Mouse (Mus musculus) MEL (cell line): Measurements from ENCODE around the gene Zfp712. TPM values are rescaled to one million over a fixed set of nuclear protein-coding genes. Genes with fewer than 3 reads are reported as not detected.

Experiments used
- DNase-seq: peaks from one replicate; pipeline ENCODE4 v3.0.0; 2011; ENCODE audit warnings: low read depth, low spot score
- H3K27ac ChIP-seq: 2 replicates; pipeline ENCODE4 v1.5.1; 2012; ENCODE audit warnings: low read depth, mild to moderate bottlenecking, control low read depth, low read length, moderate library complexity; ENCODE audit not compliant: control insufficient read depth
- H3K27me3 ChIP-seq, 2 experiments: fragments of 150-350 bp in 1 of 2; sonication (generic) in 1 of 2; 2 replicates each; pipeline ENCODE4 v1.6.1; 2012; ENCODE audit warnings: low read length in 2 of 2, mild to moderate bottlenecking in 2 of 2, improper control_type of control experiment in 1 of 2, moderate library complexity in 1 of 2; ENCODE audit not compliant: insufficient read depth in 2 of 2, control insufficient read depth in 1 of 2
- H3K36me3 ChIP-seq, 2 experiments: 2 replicates each; pipeline ENCODE4 v1.6.1; 2012 to 2014; ENCODE audit warnings: low read length in 2 of 2, improper control_type of control experiment in 1 of 2, inconsistent platforms in 1 of 2, mild to moderate bottlenecking in 1 of 2; ENCODE audit not compliant: insufficient read depth in 2 of 2, control insufficient read depth in 1 of 2
- H3K4me1 ChIP-seq, 2 experiments: fragments of 150-350 bp in 1 of 2; sonication (generic) in 1 of 2; 2 replicates each; pipeline ENCODE4 v1.6.1; 2012; ENCODE audit warnings: low read length in 2 of 2, improper control_type of control experiment in 1 of 2, mild to moderate bottlenecking in 1 of 2; ENCODE audit not compliant: insufficient read depth in 2 of 2, control insufficient read depth in 1 of 2
- H3K4me3 ChIP-seq, 2 experiments: fragments of 150-350 bp in 1 of 2; sonication (generic) in 1 of 2; 2 replicates each; pipeline ENCODE4 v1.5.1; 2012; ENCODE audit warnings: low read depth in 2 of 2, low read length in 2 of 2, mild to moderate bottlenecking in 2 of 2, moderate library complexity in 2 of 2, control low read depth in 1 of 2, improper control_type of control experiment in 1 of 2; ENCODE audit not compliant: control insufficient read depth in 1 of 2, insufficient read depth in 1 of 2
- H3K79me2 ChIP-seq: 2 replicates; pipeline ENCODE4 v1.6.1; 2012; ENCODE audit warnings: mild to moderate bottlenecking, low read length, moderate library complexity; ENCODE audit not compliant: control insufficient read depth, poor library complexity, insufficient read depth
- H3K9ac ChIP-seq: 2 replicates; pipeline ENCODE4 v1.6.1; 2012; ENCODE audit warnings: low read depth, mild to moderate bottlenecking, control low read depth, low read length, moderate library complexity; ENCODE audit not compliant: control insufficient read depth, poor library complexity, severe bottlenecking
- H3K9me3 ChIP-seq: fragments of 150-350 bp; sonication (generic); replicated peaks from 2 replicates; pipeline ENCODE4 v1.6.1; 2012; ENCODE audit warnings: mild to moderate bottlenecking, low read length, improper control_type of control experiment, moderate library complexity; ENCODE audit not compliant: insufficient read depth
- E2F4 ChIP-seq: IDR thresholded peaks from 2 replicates; pipeline ENCODE4 v1.6.1; 2011; ENCODE audit warnings: low read depth, low read length, improper control_type of control experiment, borderline replicate concordance
- ELF1 ChIP-seq: IDR thresholded peaks from 2 replicates; pipeline ENCODE4 v1.6.1; 2014; ENCODE audit warnings: low read depth, mild to moderate bottlenecking, inconsistent platforms, low read length, improper control_type of control experiment, moderate library complexity
- GABPA ChIP-seq: IDR thresholded peaks from 2 replicates; pipeline ENCODE4 v1.6.1; 2012; ENCODE audit warnings: low read depth, mild to moderate bottlenecking, inconsistent platforms, low read length, improper control_type of control experiment, moderate library complexity
- HCFC1 ChIP-seq: IDR thresholded peaks from 2 replicates; pipeline ENCODE4 v1.6.1; 2012; ENCODE audit warnings: low read depth, mild to moderate bottlenecking, inconsistent platforms, low read length, improper control_type of control experiment, moderate library complexity
- KAT2A ChIP-seq: conservative IDR thresholded peaks from 2 replicates; pipeline ENCODE4 v1.6.1; 2012; ENCODE audit warnings: low read depth, low read length, improper control_type of control experiment, inconsistent platforms
- MXI1 ChIP-seq: IDR thresholded peaks from 2 replicates; pipeline ENCODE4 v1.6.1; 2011; ENCODE audit warnings: mild to moderate bottlenecking, low read depth, low read length, improper control_type of control experiment
- NELFE ChIP-seq: IDR thresholded peaks from 2 replicates; pipeline ENCODE4 v1.6.1; 2011; ENCODE audit warnings: low read depth, low read length, improper control_type of control experiment
- POLR2AphosphoS5 ChIP-seq: IDR thresholded peaks from 2 replicates; pipeline ENCODE4 v1.6.1; 2012; ENCODE audit warnings: low read depth, borderline replicate concordance, mild to moderate bottlenecking, inconsistent platforms, low read length, moderate library complexity, mixed read lengths
- SIN3A ChIP-seq: IDR thresholded peaks from 2 replicates; pipeline ENCODE4 v1.6.1; 2012; ENCODE audit warnings: low read length, improper control_type of control experiment, inconsistent platforms
- UBTF ChIP-seq: IDR thresholded peaks from 2 replicates; pipeline ENCODE4 v1.6.1; 2012; ENCODE audit warnings: low read depth, mild to moderate bottlenecking, inconsistent platforms, low read length, improper control_type of control experiment, moderate library complexity, borderline replicate concordance; ENCODE audit not compliant: insufficient read depth
- ZC3H11A ChIP-seq: IDR thresholded peaks from 2 replicates; pipeline ENCODE4 v1.6.1; 2012; ENCODE audit warnings: low read depth, mild to moderate bottlenecking, inconsistent platforms, low read length, improper control_type of control experiment
- polyA plus RNA-seq, 2 experiments: library from polyadenylated mRNA; stranded (reverse) in 1 of 2; unstranded in 1 of 2; fragments of >175 nt in 1 of 2; fragments of >200 nt in 1 of 2; gene quantifications; 2 replicates each; pipeline versions ENCODE4 v1.2.1 to v1.2.4; 2012; ENCODE audit warnings: low replicate concordance in 2 of 2, low read depth in 1 of 2; ENCODE audit not compliant: insufficient read length in 2 of 2, insufficient read depth in 1 of 2, missing spikeins in 1 of 2
- total RNA-seq: library from RNA; depleted of rRNA; stranded (reverse); fragments of 300-350 nt; gene quantifications from 2 replicates; pipeline ENCODE4 v1.2.3, GENCODE M21; 2012; rRNA removed

The Zfp712 gene
- total and polyA plus RNA-seq, 3 experiments = 0.47 to 0.85 TPM; not detected in 1

- H3K9ac ChIP-seq = peak overlapping the region; percentile 78
- peak overlapping the region; percentile 84 to 99 for H3K4me3 ChIP-seq
- no peak for TF ChIP-seq UBTF
- no peak for TF ChIP-seq HCFC1
- TF ChIP-seq MXI1 = no peak
- no peak for TF ChIP-seq ZC3H11A
- no peak for TF ChIP-seq ELF1
- TF ChIP-seq NELFE = no peak
- TF ChIP-seq KAT2A = no peak
- no peak for TF ChIP-seq SIN3A
- TF ChIP-seq E2F4 = no peak
- TF ChIP-seq POLR2AphosphoS5 = no peak
- no peak for TF ChIP-seq GABPA
- H3K27ac ChIP-seq = peak overlapping the region; percentile 45
- no peaks in the 10 kb centered on the region for H3K27me3 ChIP-seq
- peaks cover 0 to 3% of the 10 kb centered on the region in 2 experiments; a peak in 1 of 4 replicates for H3K36me3 ChIP-seq
- H3K9me3 ChIP-seq = no peaks in the 10 kb centered on the region
- no peaks in the 10 kb centered on the region for H3K79me2 ChIP-seq
- DNase-seq = peak; percentile 26
- peaks cover 0 to 5% of the 10 kb centered on the region in 2 experiments; a peak in 1 of 4 replicates for H3K4me1 ChIP-seq
Measured at GRCm38 (mm10) chr13:67060161-67060785, 697 bp downstream of the Zfp712 start.

Other genes with a start within 250 kb of the Zfp712 start
- gene Gm10767, start 156.3 kb downstream of the Zfp712 start, total RNA-seq = 0.42 and 0.58 TPM in 2 replicates
- 1 to 10 TPM in 1 of 2 experiments, not detected in 1; 1.2 TPM for gene Gm10767, start 156.3 kb downstream of the Zfp712 start, polyA plus RNA-seq
- 0.81 and 1.0 TPM in 2 replicates for gene Zfp708, start 36.8 kb upstream of the Zfp712 start, total RNA-seq
- gene Zfp708, start 36.8 kb upstream of the Zfp712 start, polyA plus RNA-seq = under 1 TPM in 1 of 2 experiments, not detected in 1; 0.39 TPM
- gene Gm28557, start 47.4 kb upstream of the Zfp712 start, total RNA-seq = 2.2 and 2.9 TPM in 2 replicates
- gene Gm28557, start 47.4 kb upstream of the Zfp712 start, polyA plus RNA-seq = 1 to 10 TPM in 1 of 2 experiments, not detected in 1; 2.1 TPM
- gene Rslcan18, start 55.1 kb upstream of the Zfp712 start, total RNA-seq = 0.19 and 0.26 TPM in 2 replicates
- gene Rslcan18, start 55.1 kb upstream of the Zfp712 start, polyA plus RNA-seq = under 1 TPM in 1 of 2 experiments, not detected in 1; 0.11 TPM
- 1.5 and 2.3 TPM in 2 replicates for gene Zfp759, start 60.5 kb upstream of the Zfp712 start, total RNA-seq
- gene Zfp759, start 60.5 kb upstream of the Zfp712 start, polyA plus RNA-seq = 1 to 10 TPM in 1 of 2 experiments, not detected in 1; 1.5 TPM
- gene Rsl1, start 112.0 kb upstream of the Zfp712 start, total RNA-seq = 0.12 TPM in 1 of 2 replicates, not detected in the other
- gene Rsl1, start 112.0 kb upstream of the Zfp712 start, polyA plus RNA-seq = not detected
- gene Zfp455, start 133.3 kb upstream of the Zfp712 start, total RNA-seq = 0.29 and 0.46 TPM in 2 replicates
- under 1 TPM in 1 of 2 experiments, not detected in 1; 0.38 TPM for gene Zfp455, start 133.3 kb upstream of the Zfp712 start, polyA plus RNA-seq
- gene Zfp458, start 217.3 kb upstream of the Zfp712 start, total RNA-seq = 1.4 and 1.6 TPM in 2 replicates
- gene Zfp458, start 217.3 kb upstream of the Zfp712 start, polyA plus RNA-seq = 1 to 10 TPM in 1 of 2 experiments, not detected in 1; 1.3 TPM
- gene Zfp457, start 245.3 kb upstream of the Zfp712 start, total RNA-seq = 1.1 and 1.7 TPM in 2 replicates
- 1 to 10 TPM in 1 of 2 experiments, not detected in 1; 1.4 TPM for gene Zfp457, start 245.3 kb upstream of the Zfp712 start, polyA plus RNA-seq